Mouse (Mus musculus) heart, embryonic 13.5 days (tissue): ENCODE data around the gene Pknox2. TPM values are rescaled to one million over a fixed set of nuclear protein-coding genes. Genes with fewer than 3 reads are reported as not detected.

Experiments used
- ATAC-seq: fragments of 200-750 bp; cut with Nextera tagmentation; 2 replicates; pipeline ENCODE4 v1.8.0; 2017; ENCODE audit warnings: moderate TSS enrichment; ENCODE audit not compliant: insufficient number of reproducible peaks, low FRiP score, low TSS enrichment; ENCODE audit errors: extremely low read depth
- H3K27ac ChIP-seq: fragments of 300-500 bp; sonication (generic); replicated peaks from 2 replicates; pipeline ENCODE4 v1.5.1; 2015; ENCODE audit warnings: moderate library complexity, mild to moderate bottlenecking, inconsistent platforms
- H3K27me3 ChIP-seq: fragments of 300-500 bp; sonication (generic); replicated peaks from 2 replicates; pipeline ENCODE4 v1.6.1; 2015; ENCODE audit warnings: mild to moderate bottlenecking, inconsistent platforms
- H3K36me3 ChIP-seq: fragments of 300-500 bp; sonication (generic); 2 replicates; pipeline ENCODE4 v1.6.1; 2015; ENCODE audit warnings: mild to moderate bottlenecking, inconsistent platforms
- H3K4me1 ChIP-seq: fragments of 300-500 bp; sonication (generic); 2 replicates; pipeline ENCODE4 v1.6.1; 2015; ENCODE audit warnings: inconsistent platforms
- H3K4me2 ChIP-seq: fragments of 300-500 bp; sonication (generic); 2 replicates; pipeline ENCODE4 v1.6.1; 2015; ENCODE audit warnings: inconsistent platforms, mild to moderate bottlenecking, moderate library complexity
- H3K4me3 ChIP-seq: fragments of 300-500 bp; sonication (generic); 2 replicates; pipeline ENCODE4 v1.5.1; 2015; ENCODE audit warnings: moderate library complexity, mild to moderate bottlenecking, inconsistent platforms
- H3K9ac ChIP-seq: fragments of 300-500 bp; sonication (generic); 2 replicates; pipeline ENCODE4 v1.6.1; 2015; ENCODE audit warnings: inconsistent platforms, mild to moderate bottlenecking, moderate library complexity
- H3K9me3 ChIP-seq: fragments of 300-500 bp; sonication (generic); 2 replicates; pipeline ENCODE4 v1.6.1; 2016; ENCODE audit warnings: inconsistent platforms
- WGBS: fragments of 180-500 bp; shearing (Covaris S2); methylation state at CpG from one replicate; pipeline ENCODE4 v1.1.7; 2015; ENCODE audit warnings: mixed read lengths; 5-methylcytosine and 5-hydroxymethylcytosine counted together
- polyA plus RNA-seq: library from polyadenylated mRNA; unstranded; fragments of >200 nt; fragmentation: Nextera tagmentation; extraction: Ambion mirVana; gene quantifications from 2 replicates; pipeline ENCODE4 v1.2.1, GENCODE M21; 2015

Pknox2 gene
- polyA plus RNA-seq, 1 experiment from 2014 or later, result 5.7 TPM

DNA sequence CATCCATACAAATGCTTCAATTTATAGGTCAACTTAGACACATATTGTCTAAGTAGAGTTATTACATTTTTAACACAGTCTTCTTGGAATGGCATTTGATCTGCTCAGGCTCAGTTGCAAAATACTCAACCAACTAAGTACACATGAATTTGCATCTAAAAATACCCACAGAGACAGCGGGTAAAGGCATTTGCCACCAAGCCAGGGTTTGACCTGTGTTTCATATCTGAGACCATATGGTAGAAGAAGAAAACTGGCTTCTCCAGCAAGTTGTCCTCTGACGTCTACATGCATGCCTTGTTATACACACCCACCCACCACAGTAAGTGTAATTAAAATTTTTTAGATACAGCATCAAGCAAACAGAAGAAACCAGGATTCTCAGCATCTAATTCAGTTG is 273.4 kb downstream of the Pknox2 start:
- Histone ChIP-seq H3K36me3 (no peaks in the 10 kb centered on the region), H3K9ac (no peak overlapping the region), H3K27me3 (no peaks in the 10 kb centered on the region), H3K27ac (no peak overlapping the region), H3K4me1 (no peaks in the 10 kb centered on the region), H3K4me3 (no peak overlapping the region), H3K9me3 (no peaks in the 10 kb centered on the region), H3K4me2 (no peak overlapping the region)
- 54% methylated on average over 2 of the region's 2 CpGs for WGBS
- ATAC-seq, result no peak

DNA sequence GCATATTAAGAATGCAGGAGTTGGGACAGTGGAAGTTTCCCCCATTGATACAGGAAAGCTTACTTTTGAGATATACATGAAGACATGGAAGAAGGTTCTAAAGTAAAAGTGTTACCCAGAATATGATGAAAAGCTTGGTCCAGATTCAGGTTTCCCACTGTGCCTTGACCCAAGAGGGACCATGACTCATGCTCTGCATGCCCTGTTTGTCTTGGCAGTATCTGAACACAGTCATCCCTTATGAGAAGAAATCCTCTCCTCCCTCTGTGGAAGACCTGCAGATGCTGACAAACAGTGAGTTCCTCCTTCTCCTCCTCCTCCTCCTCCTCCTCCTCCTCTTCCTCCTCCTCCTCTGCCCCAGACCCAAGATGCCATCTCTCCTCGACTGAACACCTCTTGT is 276.9 kb downstream of the Pknox2 start:
- WGBS, result 50% methylated on average over 1 of the region's 1 CpGs
- Histone ChIP-seq H3K4me3 (no peak overlapping the region), H3K4me1 (no peaks in the 10 kb centered on the region), H3K4me2 (no peak overlapping the region), H3K27me3 (no peaks in the 10 kb centered on the region), H3K27ac (no peak overlapping the region), H3K9ac (no peak overlapping the region), H3K36me3 (no peaks in the 10 kb centered on the region), H3K9me3 (no peaks in the 10 kb centered on the region)
- no peak for ATAC-seq

DNA sequence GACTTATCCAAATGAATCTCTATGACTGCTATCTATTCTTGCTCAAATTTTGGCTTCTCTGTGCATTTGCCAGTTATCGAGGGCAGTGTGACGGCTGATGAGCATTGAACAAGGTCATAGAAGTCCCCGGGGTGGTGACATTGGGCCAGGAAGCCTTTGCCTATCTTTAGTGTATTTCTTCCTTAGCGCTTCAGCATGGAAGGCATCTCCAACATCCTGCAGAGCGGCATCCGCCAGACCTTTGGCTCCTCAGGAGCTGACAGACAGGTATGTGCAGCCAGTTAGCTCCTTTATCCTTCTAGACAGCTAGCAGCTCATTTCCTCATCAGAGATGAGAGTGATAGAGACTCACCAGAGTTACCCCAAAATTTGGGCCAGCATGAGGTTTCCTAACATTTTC is 278.5 kb downstream of the Pknox2 start:
- H3K9me3 ChIP-seq, result no peaks in the 10 kb centered on the region
- H3K4me1 ChIP-seq, result no peaks in the 10 kb centered on the region
- ATAC-seq, result no peak
- no peaks in the 10 kb centered on the region for H3K36me3 ChIP-seq
- no peak overlapping the region for H3K9ac ChIP-seq
- 70% methylated on average over 6 of the region's 6 CpGs for WGBS
- no peak overlapping the region for H3K4me2 ChIP-seq
- H3K4me3 ChIP-seq, result no peak overlapping the region
- H3K27me3 ChIP-seq, result no peaks in the 10 kb centered on the region
- no peak overlapping the region for H3K27ac ChIP-seq

DNA sequence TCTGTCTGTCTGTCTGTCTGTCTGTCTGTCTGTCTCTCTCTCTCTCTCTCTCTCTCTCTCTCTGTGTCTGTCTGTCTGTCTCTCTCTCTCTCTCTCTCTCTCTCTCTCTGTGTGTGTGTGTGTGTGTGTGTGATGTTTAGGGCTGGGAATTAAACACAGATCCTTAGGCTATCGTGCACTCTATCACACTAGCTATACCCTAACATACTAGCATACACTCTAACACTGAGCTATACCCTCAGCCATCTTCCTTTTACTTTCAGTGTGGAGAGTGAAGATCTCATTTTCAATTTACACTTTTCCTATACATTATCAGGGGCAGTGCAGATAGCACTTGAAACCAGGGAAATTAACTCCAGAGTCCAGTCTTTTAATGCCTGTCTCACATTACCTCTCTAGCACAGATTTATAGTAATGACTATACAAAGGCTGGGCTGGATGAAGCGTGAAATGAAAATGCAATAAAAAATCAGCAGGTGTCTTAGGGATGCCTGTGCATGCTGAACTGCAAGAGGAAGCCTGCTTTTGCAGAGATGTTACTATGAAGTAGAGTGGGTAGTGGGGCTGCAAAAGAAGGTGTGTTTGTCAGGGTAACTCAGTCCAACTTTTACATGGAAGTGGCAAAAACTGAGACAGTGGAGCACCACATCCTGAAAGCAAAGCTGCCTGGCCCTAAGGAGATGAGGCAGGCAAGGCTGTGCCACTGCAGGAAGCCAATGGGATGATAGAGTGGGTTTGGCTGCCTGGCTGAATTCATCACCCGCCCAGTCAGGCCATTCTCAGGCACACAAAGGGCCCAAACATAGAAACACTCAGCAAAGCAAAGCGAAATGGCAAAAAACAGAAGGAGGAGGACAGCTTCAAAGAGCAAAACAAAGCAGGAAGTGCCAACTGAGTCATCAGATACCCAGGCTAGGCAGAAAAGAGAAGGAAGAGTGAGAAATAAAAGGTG is 282.1 kb downstream of the Pknox2 start:
- Histone ChIP-seq H3K4me2 (no peak overlapping the region), H3K27ac (no peak overlapping the region), H3K27me3 (no peaks in the 10 kb centered on the region), H3K36me3 (no peaks in the 10 kb centered on the region), H3K9ac (no peak overlapping the region), H3K4me3 (no peak overlapping the region), H3K9me3 (no peaks in the 10 kb centered on the region), H3K4me1 (no peaks in the 10 kb centered on the region)
- WGBS, result 55% methylated on average over 4 of the region's 4 CpGs
- ATAC-seq, result no peak

DNA sequence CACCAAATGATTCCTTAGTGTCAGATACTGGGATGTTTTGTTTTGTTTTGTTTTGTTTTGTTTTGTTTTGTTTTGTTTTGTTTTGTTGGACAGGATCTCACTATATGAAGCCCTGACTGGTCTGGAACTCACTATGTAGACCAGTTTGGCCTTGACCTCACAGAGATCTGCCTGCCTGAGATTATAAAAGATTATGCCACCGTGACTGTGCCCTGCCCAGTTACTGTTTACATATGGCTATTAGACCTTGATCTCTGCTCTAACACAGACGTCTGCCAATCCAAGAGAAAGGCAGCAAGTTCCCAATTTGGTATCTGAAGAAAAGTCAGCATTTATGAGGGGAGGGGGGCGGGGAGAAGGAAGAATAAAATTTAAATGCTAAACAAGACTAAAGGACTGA is 283.5 kb downstream of the Pknox2 start:
- no peak overlapping the region for H3K4me3 ChIP-seq
- H3K9me3 ChIP-seq, result no peaks in the 10 kb centered on the region
- no peak for ATAC-seq
- H3K27ac ChIP-seq, result no peak overlapping the region
- no peaks in the 10 kb centered on the region for H3K4me1 ChIP-seq
- H3K36me3 ChIP-seq, result no peaks in the 10 kb centered on the region
- no peak overlapping the region for H3K9ac ChIP-seq
- no peak overlapping the region for H3K4me2 ChIP-seq
- WGBS, result 57% methylated on average over 3 of the region's 3 CpGs
- no peaks in the 10 kb centered on the region for H3K27me3 ChIP-seq

DNA sequence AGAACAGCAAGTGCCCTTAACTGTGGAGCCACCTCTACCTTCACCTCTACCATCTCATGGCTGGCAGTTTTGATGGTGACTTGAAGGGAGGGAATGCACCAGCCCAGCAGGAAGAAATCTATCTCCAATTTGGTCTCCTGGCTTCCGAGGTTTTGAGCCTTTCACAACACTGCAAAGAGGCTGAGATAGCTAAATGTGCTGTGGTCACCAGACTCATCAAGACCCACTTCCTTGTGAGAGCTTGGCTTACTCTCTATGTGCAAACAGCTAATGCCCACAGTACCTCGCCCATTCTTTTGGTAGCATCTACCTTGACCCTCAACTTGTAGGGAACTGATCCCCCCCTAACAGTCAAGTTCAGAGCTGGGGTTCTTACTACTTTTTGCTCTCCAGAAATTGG is 284.6 kb downstream of the Pknox2 start:
- Histone ChIP-seq H3K4me2 (no peak overlapping the region), H3K4me3 (no peak overlapping the region), H3K27me3 (no peaks in the 10 kb centered on the region), H3K9ac (no peak overlapping the region), H3K27ac (no peak overlapping the region), H3K4me1 (no peaks in the 10 kb centered on the region), H3K9me3 (no peaks in the 10 kb centered on the region), H3K36me3 (no peaks in the 10 kb centered on the region)
- ATAC-seq, result no peak
- WGBS, result 66% methylated on average over 2 of the region's 2 CpGs

DNA sequence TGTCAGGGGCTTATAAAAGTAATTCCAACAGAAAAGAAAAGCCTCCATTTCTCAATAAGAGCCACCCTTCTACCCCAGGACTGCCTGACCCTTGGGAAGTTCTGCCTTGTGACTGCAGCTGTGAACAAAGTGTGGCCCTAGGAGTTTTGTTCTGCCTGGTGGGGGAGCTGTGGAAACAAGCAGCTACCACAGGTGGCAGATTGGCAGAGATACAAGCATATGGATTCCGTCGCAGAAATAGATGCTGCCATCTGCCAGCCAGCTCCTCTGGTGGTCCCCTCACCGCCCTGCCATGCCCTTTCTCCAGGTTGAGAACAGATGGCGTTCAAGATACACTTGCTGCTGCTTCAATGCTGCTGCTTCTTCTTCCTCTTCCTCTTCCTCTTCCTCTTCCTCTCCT is 288.5 kb downstream of the Pknox2 start:
- Histone ChIP-seq H3K27me3 (no peaks in the 10 kb centered on the region), H3K9ac (no peak overlapping the region), H3K9me3 (no peaks in the 10 kb centered on the region), H3K27ac (no peak overlapping the region), H3K4me3 (no peak overlapping the region), H3K36me3 (no peaks in the 10 kb centered on the region), H3K4me2 (no peak overlapping the region), H3K4me1 (no peaks in the 10 kb centered on the region)
- no peak for ATAC-seq
- 28% methylated on average over 4 of the region's 4 CpGs for WGBS

DNA sequence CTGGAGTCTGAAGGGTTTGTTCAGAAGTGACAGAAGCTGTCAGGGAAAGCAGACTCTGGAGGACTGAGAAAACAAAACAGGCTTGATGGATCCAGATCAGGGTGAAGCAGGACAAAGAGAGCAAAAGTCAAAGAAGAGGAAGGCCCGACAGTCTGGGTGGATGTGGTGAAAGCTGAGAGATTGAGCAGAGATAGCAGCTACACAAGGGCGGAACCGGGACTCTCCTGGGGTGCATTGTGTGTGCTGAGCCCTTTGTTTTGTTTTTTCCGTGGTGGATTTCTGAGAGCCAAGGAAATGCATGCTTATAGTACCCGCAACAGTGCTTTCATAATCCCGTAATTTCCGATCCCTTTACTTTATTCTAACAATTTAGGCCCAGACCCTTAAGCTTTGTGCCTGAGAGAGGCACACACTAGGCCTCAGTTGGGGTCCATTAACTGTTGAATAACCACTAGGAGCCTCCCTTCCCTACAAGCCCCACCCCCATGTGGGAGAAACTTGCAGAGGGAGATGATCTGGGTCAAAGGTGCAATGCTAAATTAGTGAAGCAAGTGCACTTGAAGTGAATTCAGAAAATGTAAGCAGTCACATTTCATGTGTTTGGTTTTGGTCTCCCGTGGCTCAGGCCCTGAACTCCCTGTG is 289.6 kb downstream of the Pknox2 start:
- WGBS, result 32% methylated on average over 8 of the region's 8 CpGs
- Histone ChIP-seq H3K4me2 (no peak overlapping the region), H3K9me3 (no peaks in the 10 kb centered on the region), H3K36me3 (no peaks in the 10 kb centered on the region), H3K27me3 (no peaks in the 10 kb centered on the region), H3K9ac (no peak overlapping the region), H3K4me3 (no peak overlapping the region), H3K4me1 (no peaks in the 10 kb centered on the region), H3K27ac (no peak overlapping the region)
- ATAC-seq, result no peak

DNA sequence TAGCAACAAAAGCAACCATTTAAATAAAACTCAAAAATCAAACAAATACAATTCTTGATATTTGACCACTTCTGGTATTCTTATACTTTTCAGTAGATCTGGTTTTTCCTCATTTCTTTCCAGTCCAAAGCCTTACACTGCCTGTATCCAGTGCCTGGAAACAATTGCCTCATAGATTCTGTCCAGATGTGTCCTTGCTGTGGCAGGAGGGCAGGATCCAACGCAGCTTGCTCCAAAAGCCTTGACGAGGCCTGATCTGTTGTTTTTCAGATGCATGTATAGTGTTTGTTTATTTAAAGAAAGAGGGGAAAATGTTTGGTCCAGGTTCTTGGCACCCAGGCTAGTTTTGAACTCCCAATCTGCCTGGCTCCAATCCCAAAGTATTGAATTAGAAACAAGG is 290.9 kb downstream of the Pknox2 start:
- Histone ChIP-seq H3K9ac (no peak overlapping the region), H3K27ac (no peak overlapping the region), H3K9me3 (no peaks in the 10 kb centered on the region), H3K4me2 (no peak overlapping the region), H3K4me3 (no peak overlapping the region), H3K36me3 (no peaks in the 10 kb centered on the region), H3K27me3 (no peaks in the 10 kb centered on the region), H3K4me1 (no peaks in the 10 kb centered on the region)
- WGBS, result 40% methylated on average over 2 of the region's 2 CpGs
- no peak for ATAC-seq

DNA sequence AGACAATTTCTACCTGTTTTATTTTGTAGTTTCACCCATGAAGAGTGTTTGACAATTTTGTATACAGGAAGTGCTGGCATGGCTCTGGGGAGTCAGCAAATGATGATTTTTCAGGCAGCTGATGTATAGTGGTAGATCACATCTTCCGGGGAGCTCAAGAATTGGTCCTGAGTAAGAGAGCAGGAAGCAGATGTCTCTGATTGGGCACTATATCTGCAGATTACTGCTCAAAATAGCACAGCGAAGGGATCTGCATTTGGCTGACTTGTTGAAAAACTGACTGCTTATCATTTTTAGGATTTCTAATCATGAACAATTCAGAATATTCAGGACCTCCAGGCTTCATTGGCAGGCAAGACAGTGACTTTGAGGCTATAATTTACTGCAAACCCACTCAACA is 295.0 kb downstream of the Pknox2 start:
- no peak for ATAC-seq
- 67% methylated on average over 2 of the region's 2 CpGs for WGBS
- H3K4me1 ChIP-seq, result no peaks in the 10 kb centered on the region
- H3K27ac ChIP-seq, result no peak overlapping the region
- no peaks in the 10 kb centered on the region for H3K9me3 ChIP-seq
- H3K4me2 ChIP-seq, result no peak overlapping the region
- no peak overlapping the region for H3K9ac ChIP-seq
- no peaks in the 10 kb centered on the region for H3K36me3 ChIP-seq
- H3K27me3 ChIP-seq, result no peaks in the 10 kb centered on the region
- H3K4me3 ChIP-seq, result no peak overlapping the region

DNA sequence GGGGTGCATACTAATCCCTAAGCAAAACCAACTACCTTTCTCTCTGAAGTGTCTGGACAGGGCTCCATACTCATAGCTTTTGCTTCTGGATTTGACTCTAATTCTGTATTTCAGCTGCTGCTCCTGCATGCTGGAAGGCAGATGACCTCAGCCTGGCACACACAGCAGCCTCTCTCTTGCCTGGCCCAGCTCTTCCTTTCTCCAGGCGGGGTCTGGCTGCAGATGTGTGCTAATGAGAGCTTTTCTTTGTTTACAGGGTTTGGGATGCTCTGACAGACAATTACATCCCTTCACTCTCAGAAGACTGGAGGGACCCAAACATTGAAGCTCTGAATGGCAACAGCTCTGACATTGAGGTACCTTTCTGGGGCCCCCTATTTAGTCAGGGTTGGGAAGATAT is 297.1 kb downstream of the Pknox2 start:
- H3K27me3 ChIP-seq, result no peaks in the 10 kb centered on the region
- no peak overlapping the region for H3K4me2 ChIP-seq
- no peak for ATAC-seq
- H3K9ac ChIP-seq, result no peak overlapping the region
- H3K4me3 ChIP-seq, result no peak overlapping the region
- H3K9me3 ChIP-seq, result no peaks in the 10 kb centered on the region
- no peaks in the 10 kb centered on the region for H3K36me3 ChIP-seq
- WGBS, result 39% methylated on average over 1 of the region's 1 CpGs
- no peak overlapping the region for H3K27ac ChIP-seq
- no peaks in the 10 kb centered on the region for H3K4me1 ChIP-seq

DNA sequence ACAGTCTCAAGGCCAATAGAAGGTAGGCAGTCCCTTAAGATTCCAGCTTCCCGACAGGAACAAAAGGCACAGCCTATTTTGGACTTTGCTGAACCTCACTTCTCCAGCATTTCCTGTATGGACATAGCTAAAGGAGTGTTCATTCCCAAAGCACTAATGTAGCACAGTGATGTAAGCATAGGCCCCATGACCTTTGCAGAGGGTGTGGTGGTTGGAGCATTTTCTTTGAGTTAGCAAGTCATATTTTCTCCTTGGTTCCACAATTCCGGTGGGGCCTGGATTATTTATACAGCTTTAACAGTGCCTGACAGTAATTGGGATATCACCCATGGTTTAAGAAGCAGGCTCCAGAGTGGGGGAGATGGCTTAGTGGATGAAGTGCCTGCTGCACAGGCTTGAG is 298.5 kb downstream of the Pknox2 start:
- Histone ChIP-seq H3K9me3 (no peaks in the 10 kb centered on the region), H3K4me2 (no peak overlapping the region), H3K4me3 (no peak overlapping the region), H3K4me1 (no peaks in the 10 kb centered on the region), H3K36me3 (no peaks in the 10 kb centered on the region), H3K27ac (no peak overlapping the region), H3K9ac (no peak overlapping the region), H3K27me3 (no peaks in the 10 kb centered on the region)
- ATAC-seq, result no peak
- 67% methylated on average over 2 of the region's 2 CpGs for WGBS
